Mouse (Mus musculus): ENCODE results near the gene Gm21961.
"Not testable (repeated sequence)": the region's sequence is repeated elsewhere in the genome, so short reads cannot be mapped to it uniquely, and the experiment has no call there.

GRCm38 (mm10) chr15:65039216-65039615 is 24.5 kb upstream of the Gm21961 start:
- not testable (repeated sequence) for TF ChIP-seq MYC (IDR thresholded peaks at IDR 0.05; ENCODE audit: low read depth, low read length); MAFK (IDR thresholded peaks at IDR 0.05; ENCODE audit: borderline replicate concordance, low read depth, low read length); RAD21 (IDR thresholded peaks at IDR 0.05; ENCODE audit: low read depth, low read length); USF1 (IDR thresholded peaks at IDR 0.05; ENCODE audit: low read depth, low read length); POLR2A (IDR thresholded peaks at IDR 0.05; ENCODE audit: control insufficient read depth in 1 of 2, insufficient read depth in 1 of 2, low read depth in 1 of 2, low read length in 2 of 2, poor library complexity in 1 of 2); MXI1 (IDR thresholded peaks at IDR 0.05; ENCODE audit: low read depth, low read length); MEF2A (IDR thresholded peaks at IDR 0.05; ENCODE audit: extremely low read depth, insufficient replicate concordance, low read depth, low read length, poor library complexity, severe bottlenecking); CTCF (IDR thresholded peaks at IDR 0.05 in 2 of 3, conservative IDR thresholded peaks at IDR 0.05 in 1 of 3; ENCODE audit: control insufficient read depth in 1 of 3, insufficient read depth in 1 of 3, low read depth in 2 of 3, low read length in 3 of 3, poor library complexity in 1 of 3, severe bottlenecking in 1 of 3); POLR2AphosphoS2 (IDR thresholded peaks at IDR 0.05; ENCODE audit: low read length); EP300 (IDR thresholded peaks at IDR 0.05; ENCODE audit: low read depth in 1 of 2, low read length in 2 of 2); RCOR1 (IDR thresholded peaks at IDR 0.05; ENCODE audit: low read depth, low read length); NELFE (IDR thresholded peaks at IDR 0.05; ENCODE audit: low read depth, low read length); BHLHE40 (IDR thresholded peaks at IDR 0.05; ENCODE audit: borderline replicate concordance, low read depth, low read length); TCF12 (IDR thresholded peaks at IDR 0.05; ENCODE audit: low read depth, low read length)

Data from MEL (cell line).